Mouse (Mus musculus) adrenal gland, adult 8-10 months (tissue): ENCODE results near the gene Lin28a. TPM values are rescaled to one million over a fixed set of nuclear protein-coding genes. Genes with fewer than 3 reads are reported as not detected.
"Not testable (repeated sequence)": the region's sequence is repeated elsewhere in the genome, so short reads cannot be mapped to it uniquely, and the experiment has no call there.

ENCODE experiments used
- DNase-seq: peaks from one replicate; pipeline ENCODE4 v3.0.0; 2022
- total RNA-seq, 4 experiments: library from RNA; stranded (reverse); gene quantifications; 2 replicates each; pipeline ENCODE4 v1.2.4; 2022

The Lin28a gene
- total RNA-seq, 4 experiments from 2014 or later, result not detected

DNA sequence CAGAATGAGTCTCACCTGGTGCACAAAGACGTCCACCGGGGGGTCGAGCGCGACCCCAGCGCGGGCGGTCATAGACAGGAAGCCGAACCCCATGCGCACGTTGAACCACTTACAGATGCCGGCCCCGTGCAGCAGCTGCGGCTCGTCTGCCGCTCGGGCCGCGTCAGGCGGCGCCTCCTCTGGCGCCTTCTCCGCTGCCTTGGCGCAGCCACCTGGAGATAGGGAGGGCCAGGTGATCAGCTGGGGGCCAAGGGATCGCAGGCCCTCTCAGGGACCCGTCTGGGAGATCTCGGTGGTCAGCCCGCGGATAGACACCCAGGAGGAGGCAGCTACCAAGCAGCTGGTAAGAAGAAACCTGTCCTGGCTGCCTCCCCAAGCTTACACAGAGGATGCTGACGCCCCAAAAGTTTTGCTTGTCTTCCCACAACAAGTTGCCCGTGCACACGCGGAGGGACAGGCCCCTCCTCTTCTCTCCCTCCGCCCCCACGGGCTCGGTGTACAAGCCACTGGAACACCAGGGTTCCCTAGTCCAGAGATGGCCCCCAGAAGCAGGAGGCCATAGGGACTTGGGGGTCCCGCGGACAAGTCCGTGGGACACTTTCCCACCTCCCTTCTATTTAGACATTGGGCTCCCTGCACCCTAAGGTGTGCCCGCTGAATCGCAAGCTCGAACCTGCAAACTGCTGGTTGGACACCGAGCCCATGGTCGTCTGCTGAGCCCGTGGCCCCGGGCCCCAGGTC lies 433 bp downstream of the Lin28a start:
- DNase-seq, result no peak

DNA sequence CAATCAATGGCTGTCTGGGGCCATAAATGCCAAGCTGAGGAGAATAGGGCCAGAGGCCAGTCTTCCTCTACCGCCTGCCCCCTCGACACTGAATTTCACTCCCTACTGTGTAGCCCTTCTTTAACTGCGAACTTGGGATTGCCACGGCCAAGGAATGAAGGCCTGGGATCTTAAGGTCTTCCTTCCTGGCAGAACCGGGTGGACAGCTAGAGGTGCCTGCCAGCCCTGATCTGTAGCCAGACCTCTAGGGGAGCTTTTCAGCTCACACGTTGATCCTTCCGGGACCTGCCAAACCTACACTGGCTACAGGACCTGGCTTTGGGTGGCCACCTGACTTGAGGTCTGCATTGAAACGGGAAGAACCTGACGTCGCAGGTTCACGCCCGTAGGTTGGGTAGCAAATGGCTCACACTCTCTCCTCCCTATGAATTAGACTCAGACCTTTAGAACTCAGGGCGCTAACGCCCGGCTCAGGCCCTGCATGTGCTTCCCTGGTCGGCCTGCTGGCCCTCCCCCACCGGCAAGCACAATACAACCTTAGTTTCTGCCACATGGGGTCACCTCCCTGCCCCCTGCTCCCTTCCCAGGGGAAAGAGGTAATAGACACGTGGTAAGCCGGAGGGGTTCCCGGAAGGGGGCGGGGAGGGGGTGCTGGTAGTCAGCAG lies 1.3 kb downstream of the Lin28a start:
- no peak for DNase-seq

DNA sequence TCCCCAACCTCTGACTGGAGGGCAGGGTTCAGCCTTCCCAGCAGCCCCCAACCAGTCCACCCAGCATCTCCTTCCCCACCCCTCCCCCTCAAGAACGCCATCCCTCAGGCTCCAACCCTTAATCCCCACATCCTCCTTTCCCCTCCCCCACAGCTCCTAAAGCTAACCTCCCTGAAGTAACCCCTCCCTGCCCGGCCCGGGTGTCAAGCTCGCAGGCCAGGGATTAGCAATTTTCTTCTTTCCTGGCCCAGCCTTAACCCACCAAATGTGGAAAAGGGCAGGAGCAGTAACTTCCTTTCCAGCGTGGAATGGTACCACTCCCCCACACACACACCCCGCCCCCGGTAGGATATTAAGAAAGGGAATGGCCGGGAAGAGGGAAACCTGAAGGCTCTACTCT lies 1.9 kb downstream of the Lin28a start:
- no peak for DNase-seq

DNA sequence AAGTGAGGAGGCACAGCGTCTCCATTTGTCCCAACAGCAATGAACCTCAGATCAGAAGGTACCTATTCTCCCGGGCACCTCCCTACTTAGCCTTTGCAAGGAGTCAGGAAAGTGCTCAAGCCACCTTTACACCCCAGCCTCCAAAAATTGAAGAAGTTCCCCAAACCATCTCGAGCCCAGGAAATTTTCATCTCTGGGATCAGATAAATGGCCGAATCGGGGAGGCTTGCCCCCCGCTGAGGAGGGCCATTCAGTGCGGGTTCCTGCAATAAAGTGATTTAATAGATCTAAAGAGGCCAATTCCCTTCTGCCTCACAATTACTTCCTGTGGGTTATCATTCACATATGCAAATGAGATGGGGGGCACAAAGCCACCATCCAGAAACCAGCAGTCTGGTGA lies 2.4 kb downstream of the Lin28a start:
- no peak for DNase-seq

DNA sequence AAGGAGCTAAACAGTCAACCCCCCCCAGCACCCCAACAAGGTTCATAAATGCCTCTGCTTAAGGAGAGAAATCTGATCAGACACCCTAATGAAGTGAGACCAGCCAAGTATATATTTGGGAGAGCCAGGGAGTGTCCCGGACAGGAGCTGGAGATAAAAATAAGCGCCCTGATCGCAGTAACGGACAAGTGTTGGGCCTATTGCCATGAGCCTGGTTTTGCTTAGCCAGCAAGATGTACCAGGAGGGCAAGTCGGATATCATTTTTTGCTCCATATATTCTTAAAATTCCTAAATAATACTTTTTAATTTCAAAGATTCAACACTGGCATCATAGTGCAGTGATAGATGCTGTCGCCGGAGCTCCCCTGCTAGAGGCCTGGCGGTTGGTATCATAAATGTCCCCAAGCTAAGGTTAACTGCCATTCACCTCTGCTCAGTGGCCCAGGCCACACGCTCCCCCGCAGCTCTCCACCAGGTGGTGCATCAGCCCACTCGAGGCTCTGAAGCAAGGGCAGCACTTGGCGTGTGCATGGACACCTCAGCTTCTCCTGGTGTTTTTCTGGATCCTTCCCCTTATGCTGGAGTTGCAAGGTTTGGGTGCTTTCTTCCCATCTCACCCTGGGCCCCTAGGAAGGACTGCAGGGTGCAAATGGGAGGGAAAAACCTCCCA lies 5.6 kb downstream of the Lin28a start:
- no peak for DNase-seq

DNA sequence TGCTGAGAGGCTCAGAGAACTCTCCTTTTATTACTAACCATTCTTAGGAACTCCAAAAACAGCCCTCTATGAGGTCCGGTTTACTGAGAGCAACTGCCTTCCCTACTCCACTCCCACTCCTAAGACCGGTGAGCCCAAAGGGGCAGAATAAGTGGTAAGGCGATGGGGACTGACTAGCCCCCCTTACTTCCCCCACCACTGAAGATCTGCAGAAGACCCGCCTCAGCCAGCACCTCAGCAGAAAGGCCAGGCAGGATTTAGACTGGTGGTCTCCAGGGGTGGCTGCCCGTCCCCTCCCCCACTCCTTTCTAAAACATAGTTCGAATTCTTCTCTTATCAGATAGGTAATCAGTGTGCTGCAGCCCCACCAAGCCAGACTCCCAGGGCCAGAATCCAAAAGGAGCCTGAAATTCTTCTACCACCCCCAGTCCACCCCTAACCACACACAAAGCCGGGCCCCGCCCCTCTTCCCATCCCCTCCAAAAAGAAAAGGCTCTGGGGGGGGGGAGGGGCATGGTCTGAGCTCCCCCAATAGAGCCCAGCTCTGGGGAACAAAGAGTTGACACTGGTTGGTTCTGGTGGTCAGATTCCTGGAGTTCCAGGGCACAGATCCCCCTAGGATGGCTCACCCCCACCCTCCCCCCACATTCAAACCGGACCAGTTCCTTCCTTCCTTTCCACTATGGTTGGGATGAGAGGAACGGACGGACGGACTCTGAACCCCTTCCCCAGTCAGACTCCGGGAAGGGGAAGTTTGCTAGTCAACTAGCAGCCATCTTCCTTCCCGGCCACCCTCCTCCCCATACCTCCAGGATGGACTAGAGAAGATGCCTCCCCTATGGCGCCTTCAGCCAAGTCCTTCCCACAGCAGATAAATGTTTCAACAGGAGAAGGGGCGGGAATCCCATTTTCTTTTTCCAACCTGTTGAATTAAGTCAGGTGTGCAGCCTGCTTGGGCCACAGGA lies 6.9 kb downstream of the Lin28a start:
- no peak for DNase-seq

DNA sequence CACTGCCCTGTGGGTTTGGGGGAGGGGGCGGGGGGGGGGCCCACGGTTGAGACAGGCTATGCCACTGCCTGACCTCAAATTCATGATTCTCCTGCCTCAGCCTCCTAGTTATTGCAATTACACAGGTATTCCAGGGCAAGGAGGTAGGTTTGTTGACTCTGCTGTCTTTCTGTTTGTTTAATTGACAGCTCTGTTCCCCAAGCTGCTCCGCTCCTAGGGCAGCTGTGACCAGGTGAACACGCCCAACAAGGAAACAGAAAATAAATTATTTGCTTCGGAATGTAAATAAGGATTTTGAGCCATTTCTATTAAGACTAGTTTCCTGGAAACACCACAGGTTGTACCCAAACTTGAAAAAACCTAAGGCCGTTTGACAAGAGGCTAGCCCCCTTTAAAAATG lies 8.9 kb downstream of the Lin28a start:
- DNase-seq, result no peak

DNA sequence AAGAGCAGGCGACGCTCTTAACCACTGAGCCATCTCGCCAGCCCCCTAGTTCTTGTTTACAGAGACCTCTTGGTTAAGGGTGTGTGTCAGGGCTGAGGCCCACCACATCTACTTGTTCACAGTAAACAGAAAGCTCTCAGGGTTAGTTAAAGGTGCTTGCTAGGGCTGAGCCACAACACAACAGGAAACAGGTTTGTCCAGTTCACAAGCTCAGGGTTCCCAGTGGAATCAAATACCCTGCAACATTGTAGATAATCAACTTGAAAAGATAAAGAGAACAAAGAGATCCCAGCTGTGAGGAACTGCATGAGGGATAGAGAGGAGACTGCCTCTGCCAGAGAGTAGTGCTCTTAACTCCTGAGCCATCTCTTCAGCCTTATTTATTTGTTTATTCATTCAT lies 11.8 kb downstream of the Lin28a start:
- no peak for DNase-seq

DNA sequence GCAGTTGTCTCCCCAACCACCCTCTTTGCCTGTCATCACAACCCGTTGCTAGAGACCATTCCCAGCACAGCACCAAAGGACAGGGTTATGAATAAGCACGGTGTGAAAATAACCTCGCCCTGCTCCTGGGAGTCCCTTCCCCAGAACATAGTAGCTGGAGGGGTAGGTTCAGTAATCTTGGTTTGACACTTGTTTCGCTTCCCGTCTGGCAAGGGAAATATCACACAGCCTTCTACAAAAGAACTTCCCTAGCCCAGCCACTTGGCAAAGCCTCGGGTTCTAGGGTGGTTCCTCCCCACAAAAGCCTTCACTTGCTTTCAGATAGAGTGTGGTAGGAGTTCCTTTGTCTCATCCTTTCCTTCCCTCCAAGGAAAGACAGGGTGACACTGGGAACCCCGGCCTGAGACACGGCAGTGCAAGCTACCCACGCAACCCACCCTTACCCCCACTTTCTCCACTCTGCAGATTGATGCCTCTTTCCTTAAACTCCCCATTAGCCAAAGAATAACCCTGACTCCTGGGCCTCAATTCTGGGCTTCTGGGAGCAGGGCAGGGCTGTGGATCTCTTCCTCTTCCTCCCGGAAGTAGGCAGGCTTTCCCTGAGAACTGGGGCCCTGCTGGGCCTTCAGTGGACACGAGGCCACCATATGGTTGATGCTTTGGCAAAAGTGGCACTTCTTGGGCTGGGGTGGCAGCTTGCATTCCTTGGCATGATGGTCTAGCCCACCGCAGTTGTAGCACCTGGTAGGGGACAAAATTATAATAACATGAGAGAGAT lies 12.9 kb downstream of the Lin28a start:
- no peak for DNase-seq

DNA sequence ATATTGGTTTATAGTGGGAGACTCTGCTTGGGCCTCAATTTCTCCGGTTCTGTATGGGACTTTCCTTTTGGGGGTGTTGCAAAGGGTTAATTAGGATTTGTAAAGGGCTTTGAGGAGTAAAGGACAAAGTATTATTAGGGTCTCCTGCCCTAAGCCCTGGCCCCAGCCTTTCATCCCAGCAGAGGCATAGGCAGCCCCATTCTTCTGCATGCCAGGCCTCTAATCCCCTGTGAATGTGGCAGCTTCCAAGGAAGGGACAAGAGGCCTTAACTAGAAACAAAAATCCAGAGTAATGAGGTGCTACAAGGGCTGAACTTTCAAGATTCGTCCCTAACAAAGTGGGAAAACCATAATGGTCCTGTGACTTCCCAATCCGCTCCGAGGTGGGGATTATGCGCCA lies 15.7 kb downstream of the Lin28a start:
- DNase-seq, result no peak

DNA sequence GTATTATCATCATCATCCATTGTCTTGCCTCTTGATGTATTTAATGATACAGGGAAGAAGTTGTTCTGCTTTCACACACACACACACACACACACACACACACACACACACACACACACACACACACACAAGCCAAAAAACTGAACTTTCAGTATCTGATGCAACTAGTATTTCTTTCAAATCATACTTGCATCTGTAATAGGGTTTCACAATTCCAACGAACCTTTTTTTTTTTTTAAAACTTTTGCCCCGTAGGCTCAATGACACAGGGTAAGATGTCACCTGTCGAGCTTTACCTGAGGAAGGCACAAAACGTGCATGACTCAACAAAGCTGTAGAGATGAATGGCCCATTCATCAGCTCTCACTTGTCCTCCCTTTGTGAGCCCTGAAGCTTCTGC lies 16.4 kb downstream of the Lin28a start:
- no peak for DNase-seq

DNA sequence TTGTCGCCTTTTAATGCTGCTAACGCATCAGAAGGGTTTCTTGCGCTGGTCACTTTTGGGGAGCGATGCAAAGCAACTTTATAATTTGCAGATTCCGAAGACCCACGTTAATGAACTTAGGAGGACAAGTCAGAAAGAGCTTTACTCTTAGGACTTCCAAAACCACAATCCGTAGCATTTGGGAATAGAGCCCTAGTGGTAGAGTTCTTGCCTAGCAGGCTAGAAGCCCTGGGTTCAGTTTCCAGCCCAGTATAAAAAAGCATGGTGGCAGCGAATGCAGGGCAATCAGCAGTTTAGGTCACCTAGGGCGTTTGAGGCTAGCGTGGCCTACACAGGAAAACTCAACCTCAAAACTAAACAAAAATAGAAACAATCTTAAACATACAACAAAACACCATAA lies 16.9 kb downstream of the Lin28a start:
- no peak for DNase-seq

DNA sequence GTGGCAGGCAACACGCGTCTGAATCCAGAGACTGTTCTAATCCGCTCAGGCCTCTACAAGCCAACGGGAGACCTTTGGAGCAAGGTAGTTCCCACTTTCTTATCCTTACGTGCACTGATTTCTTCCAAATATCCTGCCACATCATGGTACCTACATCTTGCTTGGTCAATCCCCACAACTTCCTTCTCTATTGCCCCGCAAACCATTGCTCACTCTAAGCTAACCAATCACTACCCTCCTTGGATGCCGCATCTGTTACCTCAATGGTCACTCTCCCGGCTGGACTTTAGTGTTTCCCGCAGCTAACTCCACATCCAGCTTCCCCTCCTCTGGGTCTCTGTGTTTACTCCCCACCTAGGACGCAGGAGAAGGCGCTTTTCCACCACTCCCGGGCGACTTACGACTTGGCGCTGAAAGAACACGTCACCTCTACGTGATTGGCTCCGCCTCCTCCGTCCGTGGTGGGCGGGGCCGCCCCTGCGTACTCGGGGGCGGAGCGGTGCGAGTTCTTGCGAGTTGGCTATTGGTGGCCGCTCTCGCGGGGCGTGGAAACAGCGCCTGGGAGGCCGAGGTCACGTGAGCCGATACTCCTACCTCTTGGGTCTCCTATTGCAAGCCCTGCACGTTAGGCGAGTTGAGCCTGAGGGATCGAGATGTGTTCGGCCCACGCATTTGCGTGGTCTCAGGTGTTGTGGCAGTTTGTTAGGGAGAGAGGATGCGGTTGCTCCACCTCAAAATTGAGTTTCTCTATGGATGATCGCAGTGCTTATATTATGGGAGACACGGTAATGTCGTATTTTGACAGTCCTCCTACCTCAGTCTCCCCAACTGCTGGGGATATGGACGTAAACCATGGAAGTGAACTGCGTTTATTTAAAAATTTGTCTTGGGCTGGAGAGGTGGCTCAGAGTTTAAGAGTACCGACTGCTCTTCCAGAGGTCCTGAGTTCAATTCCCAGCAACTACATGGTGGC lies 17.9 kb downstream of the Lin28a start, which contains the start of gene Dhdds:
Gene Dhdds, minus strand, starts transcription at position 453 of the 973 bp plus-strand sequence.
- peak; percentile 93 for DNase-seq

DNA sequence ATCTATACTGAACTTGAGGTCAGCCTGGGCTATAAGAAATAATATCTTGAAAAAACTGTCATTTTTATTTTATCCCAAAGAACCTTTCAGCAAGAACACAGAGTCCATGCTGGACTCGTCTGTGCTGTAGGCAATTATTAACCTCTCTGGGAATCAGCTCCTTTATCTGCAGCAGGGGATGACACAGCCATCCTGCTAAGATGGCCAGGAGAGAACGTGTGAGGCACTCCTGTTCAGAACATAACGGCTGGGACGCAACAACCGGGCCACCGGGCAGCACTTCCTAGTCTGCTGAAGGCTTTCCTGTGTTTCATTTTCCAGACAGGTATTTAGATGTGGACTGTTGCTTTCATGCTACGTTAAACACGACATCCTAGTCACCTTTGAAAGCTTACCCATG lies 23.9 kb downstream of the Lin28a start:
- DNase-seq, result no peak

DNA sequence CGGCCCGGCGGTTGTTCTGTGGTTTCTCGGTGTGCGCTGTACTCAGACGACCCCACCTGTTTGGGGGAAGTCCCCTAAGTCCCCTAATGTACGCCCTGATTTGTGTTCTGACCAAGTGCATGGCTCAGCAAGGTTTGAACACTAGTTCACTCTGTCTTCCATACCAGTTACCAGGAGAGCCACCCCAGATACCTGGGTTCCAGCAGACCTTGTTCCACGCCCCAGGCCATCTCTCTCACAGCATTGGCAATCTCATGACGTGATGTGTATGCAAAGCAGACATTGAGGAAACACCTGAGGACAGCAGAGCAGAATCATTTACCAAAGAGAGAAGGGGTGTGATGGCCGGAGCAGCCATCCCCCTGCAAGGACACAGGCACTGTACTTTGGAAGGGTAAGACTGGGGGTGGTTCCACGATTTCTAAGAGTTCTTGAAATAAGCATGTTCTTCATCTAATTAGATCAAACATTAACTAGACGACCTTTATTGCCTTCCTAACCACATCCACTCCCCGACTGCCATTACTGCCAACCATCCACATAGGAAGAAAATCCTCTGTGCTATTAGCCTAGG lies 27.5 kb downstream of the Lin28a start:
- no peak for DNase-seq

DNA sequence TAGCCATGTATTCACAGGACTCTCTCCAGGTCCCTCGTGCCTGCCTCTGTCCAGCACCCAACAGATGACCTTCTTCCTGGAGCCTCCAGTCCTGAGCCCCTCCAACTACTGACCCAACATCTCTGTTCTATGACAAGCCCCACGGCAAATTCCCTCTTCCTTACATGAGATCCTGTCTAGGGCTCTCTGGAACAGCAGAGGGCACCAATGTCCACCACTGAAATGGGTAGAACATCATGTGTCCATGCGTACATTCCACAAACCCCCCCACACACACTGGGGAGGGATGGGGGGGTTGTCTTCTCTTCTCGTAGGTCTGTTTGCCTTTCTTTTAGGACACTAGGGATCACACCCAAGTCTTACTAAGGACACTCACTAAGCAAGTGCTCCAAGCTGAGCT lies 28.6 kb downstream of the Lin28a start:
- no peak for DNase-seq

DNA sequence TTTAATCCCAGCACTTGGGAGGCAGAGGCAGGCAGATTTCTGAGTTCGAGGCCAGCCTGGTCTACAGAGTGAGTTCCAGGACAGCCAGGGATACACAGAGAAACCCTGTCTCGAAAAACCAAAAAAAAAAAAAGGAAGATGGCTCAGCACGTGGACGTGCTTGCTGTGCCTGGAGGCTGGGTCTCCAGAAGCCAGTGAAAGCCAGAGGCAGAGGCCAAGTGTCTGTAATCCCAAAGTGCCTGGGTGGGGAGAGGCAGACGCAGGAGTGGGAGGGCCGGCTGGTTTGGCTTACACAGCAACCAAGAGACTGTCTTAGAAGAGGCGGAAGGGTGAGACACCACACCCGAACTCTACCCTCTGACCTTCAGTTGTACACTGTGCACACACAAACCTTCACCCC lies 30.4 kb downstream of the Lin28a start:
- not testable (repeated sequence) for DNase-seq

DNA sequence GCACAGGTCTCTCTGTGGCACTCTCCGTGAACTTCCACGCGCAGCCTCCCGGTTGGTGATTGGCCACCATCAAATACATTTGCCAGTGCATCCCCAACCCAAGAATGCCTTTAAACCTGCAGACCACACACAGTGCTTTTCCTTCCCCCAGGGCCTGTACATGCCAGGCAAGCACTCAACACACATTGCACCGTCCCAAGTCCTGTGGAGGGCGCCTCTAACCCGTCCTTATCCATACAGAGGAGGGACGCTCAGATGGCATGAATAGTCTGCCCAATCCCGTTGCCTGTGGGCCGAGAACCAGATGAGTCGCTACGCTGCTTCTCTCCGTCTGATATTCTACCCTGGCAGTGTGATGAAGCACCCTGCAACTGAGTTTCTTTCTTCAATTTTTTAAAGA lies 35.7 kb downstream of the Lin28a start:
- no peak for DNase-seq

DNA sequence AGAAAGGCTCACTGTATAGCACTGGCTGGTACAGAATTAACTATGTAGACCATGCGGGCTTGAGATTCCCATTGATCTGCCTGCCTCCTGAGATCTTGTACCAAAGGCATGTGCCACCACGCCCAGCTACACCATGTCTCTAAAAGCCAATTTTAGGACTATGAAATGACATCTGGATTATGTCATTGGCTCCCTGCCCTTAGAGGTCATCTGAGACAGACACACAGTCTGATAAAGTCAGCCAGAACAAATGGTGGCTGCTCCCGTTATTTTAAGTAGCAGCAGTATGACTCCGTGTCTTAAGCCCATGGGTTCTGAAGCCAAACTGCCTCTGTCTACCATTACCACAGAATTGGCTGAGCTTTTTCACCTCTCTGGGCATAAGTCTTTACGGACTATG lies 38.1 kb downstream of the Lin28a start:
- no peak for DNase-seq
